ENCODE assay signal across 8 mouse cellular contexts in the genomic region with DNA sequence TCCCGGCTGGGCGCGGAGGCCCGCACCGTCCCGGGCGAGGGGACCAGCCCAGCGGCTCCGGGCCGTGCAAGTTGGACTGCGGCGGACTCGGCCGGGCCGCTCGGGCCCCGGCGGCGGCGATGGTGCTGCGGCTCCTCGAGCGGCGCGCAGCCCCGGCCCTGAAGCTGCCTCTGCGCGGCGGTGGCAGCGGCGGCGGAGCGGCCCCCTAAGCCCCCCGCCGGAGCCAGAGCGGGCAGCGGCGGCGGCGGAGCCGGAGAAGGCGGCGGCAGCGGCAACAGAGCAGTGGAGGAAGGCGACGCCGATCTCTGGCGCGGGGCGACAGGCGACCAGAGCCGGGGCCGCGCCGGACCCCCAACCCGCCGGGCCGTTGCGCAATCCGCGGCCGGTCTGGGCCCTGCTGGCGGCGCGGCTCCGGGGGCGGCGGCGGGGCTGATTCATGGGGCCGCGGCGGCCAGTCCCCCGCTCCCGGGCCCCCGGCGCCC.
DNase-seq lines count a peak whose midpoint lies in the region; ATAC-seq lines count a peak whose summit lies in the region.

No protein-coding gene starts in this region.

- H3K4me3 ChIP-seq in neural tube, embryonic 11.5 days (ENCODE audit: low read depth, low read length) = peak overlapping the region; percentile 73
- H3K4me3 ChIP-seq in hindbrain, embryonic 14.5 days (replicated peaks; ENCODE audit: low read length) = peak overlapping the region; percentile 78
- H3K4me3 ChIP-seq in midbrain, embryonic 11.5 days (ENCODE audit: low read depth, low read length) = peak overlapping the region; percentile 76

- WGBS in neural tube, embryonic 11.5 days = 0% methylated on average over 28 of the region's 76 CpGs
- WGBS in hindbrain, embryonic 14.5 days = 2% methylated on average over 31 of the region's 76 CpGs
- WGBS in midbrain, embryonic 11.5 days = no CpG with 5 or more reads among the region's 76 CpGs

- H3K9me3 ChIP-seq in neural tube, embryonic 11.5 days (ENCODE audit: control insufficient read depth, low read length) = no peaks in the 10 kb centered on the region
- no peaks in the 10 kb centered on the region for H3K9me3 ChIP-seq in hindbrain, embryonic 14.5 days (ENCODE audit: control insufficient read depth, low read length)
- no peaks in the 10 kb centered on the region for H3K9me3 ChIP-seq in midbrain, embryonic 11.5 days (ENCODE audit: control insufficient read depth, low read length)

- peak; percentile 31; the same call in 1 of the 2 replicates for ATAC-seq in neural tube, embryonic 11.5 days (ENCODE audit: insufficient read depth, low FRiP score, low TSS enrichment)
- peak; percentile 19 for ATAC-seq in hindbrain, embryonic 14.5 days (ENCODE audit: low FRiP score)
- peak; percentile 63 for ATAC-seq in midbrain, embryonic 11.5 days (ENCODE audit: low FRiP score)

- peaks cover 11% of the 10 kb centered on the region for H3K4me1 ChIP-seq in neural tube, embryonic 11.5 days (ENCODE audit: control insufficient read depth, insufficient read depth, low read length)
- peaks cover 34% of the 10 kb centered on the region for H3K4me1 ChIP-seq in hindbrain, embryonic 14.5 days (replicated peaks; ENCODE audit: control insufficient read depth, insufficient read depth, low read length)
- peaks cover 19% of the 10 kb centered on the region for H3K4me1 ChIP-seq in midbrain, embryonic 11.5 days (ENCODE audit: control insufficient read depth, insufficient read depth, low read length)

- peak overlapping the region; percentile 70 for H3K27ac ChIP-seq in neural tube, embryonic 11.5 days (ENCODE audit: low read depth, low read length)
- peak overlapping the region; percentile 89 for H3K27ac ChIP-seq in hindbrain, embryonic 14.5 days
- H3K27ac ChIP-seq in midbrain, embryonic 11.5 days (ENCODE audit: low read depth, low read length) = peak overlapping the region; percentile 51; the same call in 1 of the 2 replicates

- H3K36me3 ChIP-seq in neural tube, embryonic 11.5 days (ENCODE audit: control insufficient read depth, insufficient read depth, low read length) = no peaks in the 10 kb centered on the region
- H3K36me3 ChIP-seq in hindbrain, embryonic 14.5 days (replicated peaks; ENCODE audit: control insufficient read depth, insufficient read depth) = no peaks in the 10 kb centered on the region
- H3K36me3 ChIP-seq in midbrain, embryonic 11.5 days (ENCODE audit: control insufficient read depth, insufficient read depth, low read length) = no peaks in the 10 kb centered on the region

- peak overlapping the region; percentile 80 for H3K9ac ChIP-seq in neural tube, embryonic 11.5 days (ENCODE audit: low read length)
- H3K9ac ChIP-seq in hindbrain, embryonic 14.5 days = peak overlapping the region; percentile 90
- peak overlapping the region; percentile 83 for H3K9ac ChIP-seq in midbrain, embryonic 11.5 days (ENCODE audit: low read length)

- peak; percentile 36 for DNase-seq in embryo, embryonic 10 days (ENCODE audit: low spot score)
- no peak for DNase-seq in embryo, embryonic 11 days
- peak; percentile 58 for DNase-seq in neural tube, embryonic 11.5 days (ENCODE audit: low spot score)
- DNase-seq in neural tube, embryonic 10.5 days (ENCODE audit: extremely low spot score, low spot score) = no peak
- no peak for DNase-seq in hindbrain, embryonic 14.5 days (ENCODE audit: low spot score)
- peak; percentile 91 for DNase-seq in midbrain, embryonic 11.5 days (ENCODE audit: low spot score, missing footprints)
- no peak for DNase-seq in ovary, postnatal 14 days (ENCODE audit: low spot score)
- no peak for DNase-seq in thymus, postnatal 25 days

- H3K4me2 ChIP-seq in neural tube, embryonic 11.5 days (ENCODE audit: low read depth) = peak overlapping the region; percentile 94
- H3K4me2 ChIP-seq in hindbrain, embryonic 14.5 days (replicated peaks) = peak overlapping the region; percentile 89
- H3K4me2 ChIP-seq in midbrain, embryonic 11.5 days = peak overlapping the region; percentile 92

- no peaks in the 10 kb centered on the region for H3K27me3 ChIP-seq in neural tube, embryonic 11.5 days (ENCODE audit: control insufficient read depth, insufficient read depth, low read length)
- no peaks in the 10 kb centered on the region for H3K27me3 ChIP-seq in hindbrain, embryonic 14.5 days (ENCODE audit: control insufficient read depth, insufficient read depth, low read length)
- no peaks in the 10 kb centered on the region for H3K27me3 ChIP-seq in midbrain, embryonic 11.5 days (ENCODE audit: control insufficient read depth, insufficient read depth, low read length)

Comparison
In these comparisons a context has a peak if more than half of its experiments do, and no peak if none do; other contexts are left out.
1. DNase-seq: peak in embryo, embryonic 10 days (single experiment), neural tube, embryonic 11.5 days (single experiment) and midbrain, embryonic 11.5 days (single experiment); none in embryo, embryonic 11 days (single experiment), neural tube, embryonic 10.5 days (single experiment), hindbrain, embryonic 14.5 days (single experiment), ovary, postnatal 14 days (single experiment) and thymus, postnatal 25 days (single experiment).
2. Peak in every context shown above with its lines, with median percentiles within 50 percentile points of each other: ATAC-seq, H3K27ac ChIP-seq, H3K4me2 ChIP-seq, H3K4me3 ChIP-seq and H3K9ac ChIP-seq.